Mouse (Mus musculus): ENCODE data around the gene Foxo1. TPM values are rescaled to one million over a fixed set of nuclear protein-coding genes. Genes with fewer than 3 reads are reported as not detected.

The Foxo1 gene
- polyA plus RNA-seq, 2 experiments: 7.0 to 7.6 TPM

DNA sequence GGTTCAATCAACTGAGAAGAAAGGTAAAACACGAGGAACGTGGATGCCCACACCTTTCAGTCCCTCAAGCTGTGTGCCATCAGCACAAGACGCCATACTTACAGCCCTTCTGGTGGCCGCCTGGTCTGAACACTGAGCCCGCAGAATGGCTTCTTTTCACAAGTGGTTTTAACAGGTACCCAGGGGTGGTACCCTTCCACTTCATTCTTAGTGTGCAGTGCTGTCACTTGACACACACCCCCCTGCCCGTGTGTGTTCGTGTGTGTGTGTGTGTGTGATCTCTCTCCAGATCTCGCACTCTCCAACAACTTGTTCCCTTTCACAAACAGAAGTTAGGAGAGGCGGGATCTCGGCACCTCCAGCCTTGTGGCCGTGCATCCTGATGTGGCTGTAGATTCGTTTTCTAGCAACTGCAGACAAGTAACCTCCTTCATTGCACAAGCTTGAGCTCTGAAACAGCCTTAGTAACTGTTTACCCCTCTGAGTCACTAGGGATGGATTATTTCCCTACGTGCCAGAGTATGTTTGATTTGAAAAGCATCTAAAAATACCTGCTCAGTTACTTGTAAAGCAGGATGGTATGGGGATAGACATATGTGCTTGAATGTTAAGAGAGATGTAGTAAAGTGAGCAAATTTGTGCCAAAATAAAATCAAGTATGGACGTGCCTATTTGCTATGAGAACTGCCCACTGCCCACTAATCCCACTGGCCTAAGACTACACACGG lies 29.3 kb downstream of the Foxo1 start:
- Histone ChIP-seq H3K36me3 (ENCODE audit: control insufficient read depth, insufficient read depth, low read length) (no peaks in the 10 kb centered on the region), H3K9ac (ENCODE audit: low read depth, low read length, severe bottlenecking) (no peak overlapping the region), H3K4me3 (replicated peaks; ENCODE audit: low read length) (no peak overlapping the region), H3K27ac (replicated peaks; ENCODE audit: low read depth, low read length) (no peak overlapping the region), H3K27me3 (ENCODE audit: control insufficient read depth, insufficient read depth, low read length) (no peaks in the 10 kb centered on the region), H3K4me1 (ENCODE audit: control insufficient read depth, insufficient read depth, low read length) (peaks cover 21% of the 10 kb centered on the region), H3K4me2 (replicated peaks; ENCODE audit: low read depth, low read length, severe bottlenecking) (no peak overlapping the region), H3K9me3 (ENCODE audit: control insufficient read depth, low read length) (no peaks in the 10 kb centered on the region)
- TF ChIP-seq POLR2A (IDR thresholded peaks at IDR 0.05; ENCODE audit: borderline replicate concordance, extremely low read depth, insufficient read depth, insufficient read length): no peak
- ATAC-seq (ENCODE audit: low FRiP score, low read depth) (no peak), DNase-seq (ENCODE audit: low spot score) (no peak)
- 55% methylated on average over 15 of the region's 15 CpGs for WGBS

DNA sequence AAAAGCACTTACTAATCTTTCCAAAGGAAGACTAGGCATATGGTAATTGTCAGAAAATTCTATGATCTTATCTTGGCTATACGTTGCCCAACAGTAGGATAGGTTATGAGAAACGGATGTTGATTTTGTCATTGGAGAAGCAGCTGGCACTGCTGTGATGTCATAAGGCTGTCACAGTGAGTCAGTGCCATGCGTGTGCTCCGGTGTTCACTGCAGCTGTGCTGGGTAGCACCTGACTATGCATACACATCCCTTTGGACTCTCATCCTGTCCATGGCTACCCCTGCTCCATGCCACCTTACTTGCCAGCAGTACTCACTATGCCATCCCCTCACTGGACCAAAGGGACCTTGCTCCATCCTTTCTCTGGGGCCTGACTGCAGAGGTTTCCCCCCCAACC lies 30.5 kb downstream of the Foxo1 start:
- H3K27me3 ChIP-seq (ENCODE audit: control insufficient read depth, insufficient read depth, low read length): no peaks in the 10 kb centered on the region
- no peak overlapping the region for H3K27ac ChIP-seq (replicated peaks; ENCODE audit: low read depth, low read length)
- H3K36me3 ChIP-seq (ENCODE audit: control insufficient read depth, insufficient read depth, low read length): no peaks in the 10 kb centered on the region
- H3K4me3 ChIP-seq (replicated peaks; ENCODE audit: low read length): no peak overlapping the region
- DNase-seq (ENCODE audit: low spot score) (no peak), ATAC-seq (ENCODE audit: low FRiP score, low read depth) (no peak)
- no peak overlapping the region for H3K9ac ChIP-seq (ENCODE audit: low read depth, low read length, severe bottlenecking)
- 83% methylated on average over 4 of the region's 4 CpGs for WGBS
- no peak for TF ChIP-seq POLR2A (IDR thresholded peaks at IDR 0.05; ENCODE audit: borderline replicate concordance, extremely low read depth, insufficient read depth, insufficient read length)
- H3K9me3 ChIP-seq (ENCODE audit: control insufficient read depth, low read length): no peaks in the 10 kb centered on the region
- peaks cover 21% of the 10 kb centered on the region for H3K4me1 ChIP-seq (ENCODE audit: control insufficient read depth, insufficient read depth, low read length)
- no peak overlapping the region for H3K4me2 ChIP-seq (replicated peaks; ENCODE audit: low read depth, low read length, severe bottlenecking)

DNA sequence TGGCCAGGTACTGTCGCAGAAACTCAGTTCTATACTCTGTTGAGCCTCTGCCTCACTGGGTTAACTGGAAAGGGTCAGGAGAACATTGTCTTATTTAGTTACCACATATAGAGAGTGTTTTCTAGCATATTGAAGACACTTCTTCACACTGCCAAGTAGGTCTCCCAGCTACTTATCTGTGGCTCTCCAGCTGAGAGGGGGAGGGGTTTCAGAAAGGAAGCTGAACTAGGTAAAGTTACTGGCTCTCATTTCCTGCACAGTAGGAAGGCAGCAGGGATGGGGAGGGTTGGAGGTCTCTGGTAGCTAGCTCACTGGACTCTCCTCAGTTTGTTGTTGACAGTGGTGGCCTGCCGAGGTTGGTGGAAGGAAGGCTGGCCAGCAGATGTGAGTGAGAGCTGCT lies 31.2 kb downstream of the Foxo1 start:
- 45% methylated on average over 2 of the region's 2 CpGs for WGBS
- H3K27ac ChIP-seq (replicated peaks; ENCODE audit: low read depth, low read length): no peak overlapping the region
- no peak overlapping the region for H3K4me3 ChIP-seq (replicated peaks; ENCODE audit: low read length)
- DNase-seq (ENCODE audit: low spot score) (no peak), ATAC-seq (ENCODE audit: low FRiP score, low read depth) (no peak)
- no peak for TF ChIP-seq POLR2A (IDR thresholded peaks at IDR 0.05; ENCODE audit: borderline replicate concordance, extremely low read depth, insufficient read depth, insufficient read length)
- peaks cover 21% of the 10 kb centered on the region for H3K4me1 ChIP-seq (ENCODE audit: control insufficient read depth, insufficient read depth, low read length)
- H3K36me3 ChIP-seq (ENCODE audit: control insufficient read depth, insufficient read depth, low read length): no peaks in the 10 kb centered on the region
- H3K9me3 ChIP-seq (ENCODE audit: control insufficient read depth, low read length): no peaks in the 10 kb centered on the region
- H3K27me3 ChIP-seq (ENCODE audit: control insufficient read depth, insufficient read depth, low read length): no peaks in the 10 kb centered on the region
- H3K4me2 ChIP-seq (replicated peaks; ENCODE audit: low read depth, low read length, severe bottlenecking): no peak overlapping the region
- no peak overlapping the region for H3K9ac ChIP-seq (ENCODE audit: low read depth, low read length, severe bottlenecking)

DNA sequence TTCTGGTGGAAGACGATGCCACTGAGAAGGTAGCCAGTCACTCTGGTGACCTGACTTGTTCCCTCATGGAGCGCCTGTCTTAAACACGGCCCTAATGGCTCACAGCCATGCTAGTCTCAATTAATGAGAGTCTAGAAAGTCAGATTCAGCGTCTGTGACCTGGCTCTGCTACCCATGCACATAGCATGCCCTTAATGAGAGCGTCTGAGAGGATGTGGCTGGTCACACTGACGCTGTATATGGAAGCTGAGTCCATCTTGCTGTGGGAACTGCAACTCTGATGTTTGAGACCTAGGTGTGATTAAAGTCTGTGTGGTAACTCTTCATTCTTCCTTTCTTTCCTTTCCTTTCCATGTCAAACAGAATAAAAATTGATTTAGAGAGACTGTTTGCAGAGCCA lies 32.4 kb downstream of the Foxo1 start:
- 45% methylated on average over 6 of the region's 6 CpGs for WGBS
- ATAC-seq (ENCODE audit: low FRiP score, low read depth): no peak
- H3K27ac ChIP-seq (replicated peaks; ENCODE audit: low read depth, low read length): no peak overlapping the region

DNA sequence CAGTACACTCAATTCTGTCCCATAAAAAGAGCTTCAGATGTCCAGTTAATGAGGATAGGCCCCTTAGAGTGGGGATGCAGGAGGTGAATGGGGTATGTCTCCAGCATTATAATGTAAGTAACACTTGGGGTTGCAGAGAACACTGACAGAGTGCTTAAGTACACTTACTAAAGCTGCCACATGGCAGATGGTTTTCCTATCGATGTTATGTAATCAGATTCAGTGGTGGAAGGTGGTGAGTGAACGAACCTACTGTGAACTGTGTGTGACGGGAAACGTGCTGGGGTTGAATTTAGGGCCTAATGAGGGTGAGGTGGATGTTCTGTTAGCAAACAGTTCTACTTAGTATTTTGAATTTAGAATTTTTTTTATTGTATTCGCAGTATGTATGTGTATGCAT lies 35.2 kb downstream of the Foxo1 start:
- no peak for ATAC-seq (ENCODE audit: low FRiP score, low read depth)
- Histone ChIP-seq H3K9me3 (ENCODE audit: control insufficient read depth, low read length) (no peaks in the 10 kb centered on the region), H3K9ac (ENCODE audit: low read depth, low read length, severe bottlenecking) (no peak overlapping the region), H3K27me3 (ENCODE audit: control insufficient read depth, insufficient read depth, low read length) (no peaks in the 10 kb centered on the region), H3K4me1 (ENCODE audit: control insufficient read depth, insufficient read depth, low read length) (peaks cover 12% of the 10 kb centered on the region), H3K36me3 (ENCODE audit: control insufficient read depth, insufficient read depth, low read length) (no peaks in the 10 kb centered on the region), H3K4me3 (replicated peaks; ENCODE audit: low read length) (no peak overlapping the region), H3K27ac (replicated peaks; ENCODE audit: low read depth, low read length) (no peak overlapping the region), H3K4me2 (replicated peaks; ENCODE audit: low read depth, low read length, severe bottlenecking) (no peak overlapping the region)
- no peak for TF ChIP-seq POLR2A (IDR thresholded peaks at IDR 0.05; ENCODE audit: borderline replicate concordance, extremely low read depth, insufficient read depth, insufficient read length)
- DNase-seq (ENCODE audit: low spot score): no peak
- 63% methylated on average over 5 of the region's 5 CpGs for WGBS

More for the DNA sequence above, 32.4 kb downstream of the Foxo1 start:
- H3K4me1 ChIP-seq (ENCODE audit: control insufficient read depth, insufficient read depth, low read length): peaks cover 21% of the 10 kb centered on the region
- no peak for DNase-seq (ENCODE audit: low spot score)
- H3K36me3 ChIP-seq (ENCODE audit: control insufficient read depth, insufficient read depth, low read length): no peaks in the 10 kb centered on the region
- H3K9me3 ChIP-seq (ENCODE audit: control insufficient read depth, low read length): no peaks in the 10 kb centered on the region
- no peaks in the 10 kb centered on the region for H3K27me3 ChIP-seq (ENCODE audit: control insufficient read depth, insufficient read depth, low read length)
- no peak overlapping the region for H3K4me3 ChIP-seq (replicated peaks; ENCODE audit: low read length)
- H3K4me2 ChIP-seq (replicated peaks; ENCODE audit: low read depth, low read length, severe bottlenecking): no peak overlapping the region
- no peak overlapping the region for H3K9ac ChIP-seq (ENCODE audit: low read depth, low read length, severe bottlenecking)
- TF ChIP-seq POLR2A (IDR thresholded peaks at IDR 0.05; ENCODE audit: borderline replicate concordance, extremely low read depth, insufficient read depth, insufficient read length): no peak

Data from limb, embryonic 14.5 days (tissue).